Mouse (Mus musculus) ES-E14 (cell line): ENCODE measurements around the gene Nucks1.

Experiments used
- CHD2 ChIP-seq: IDR thresholded peaks from 2 replicates; pipeline ENCODE4 v1.6.1; 2014; ENCODE audit warnings: mild to moderate bottlenecking, low read depth, low read length, inconsistent platforms
- HCFC1 ChIP-seq: IDR thresholded peaks from 2 replicates; pipeline ENCODE4 v1.6.1; 2012; ENCODE audit warnings: low read length, inconsistent platforms, borderline replicate concordance; ENCODE audit not compliant: insufficient read depth
- MAFK ChIP-seq: IDR thresholded peaks from 2 replicates; pipeline ENCODE4 v1.6.1; 2014; ENCODE audit warnings: mild to moderate bottlenecking, low read depth, low read length, inconsistent platforms; ENCODE audit not compliant: insufficient read depth
- ZC3H11A ChIP-seq: IDR thresholded peaks from 2 replicates; pipeline ENCODE4 v1.6.1; 2012; ENCODE audit warnings: low read depth, mild to moderate bottlenecking, inconsistent platforms, low read length, borderline replicate concordance

- TF ChIP-seq ZC3H11A (no peak), MAFK (no peak), HCFC1 (no peak), CHD2 (no peak)
These were observed 44.7 kb upstream of the Nucks1 start for GRCm38 (mm10) chr1:131865596-131865995.
